Mouse (Mus musculus): Measurements from ENCODE around the gene Rpl7a. TPM values are rescaled to one million over a fixed set of nuclear protein-coding genes. Genes with fewer than 3 reads are reported as not detected.

Gene Rpl7a
- total and polyA plus RNA-seq, 2 experiments from 2014 or later = 340 to 1,073 TPM

- no peaks in the 10 kb centered on the region for H3K9me3 ChIP-seq (replicated peaks; ENCODE audit: control insufficient read depth, low read length)
- no peak overlapping the region for H3K4me3 ChIP-seq (ENCODE audit: low read depth, low read length)
- H3K36me3 ChIP-seq (replicated peaks; ENCODE audit: control insufficient read depth, insufficient read depth, low read length) = peaks cover 55% of the 10 kb centered on the region
- no peak overlapping the region for H3K4me2 ChIP-seq (ENCODE audit: low read depth, low read length)
- DNase-seq (ENCODE audit: low spot score) = no peak
- ATAC-seq (ENCODE audit: insufficient read depth, low read depth) = no peak
- H3K27ac ChIP-seq (ENCODE audit: low read depth) = no peak overlapping the region
- H3K9ac ChIP-seq (replicated peaks; ENCODE audit: low read depth, low read length) = no peak overlapping the region
- H3K27me3 ChIP-seq (ENCODE audit: control insufficient read depth, insufficient read depth, low read length) = no peaks in the 10 kb centered on the region
- 74% methylated on average over 6 of the region's 6 CpGs for WGBS
- TF ChIP-seq EP300 (IDR thresholded peaks at IDR 0.05; ENCODE audit: low read depth) (no peak), CTCF (IDR thresholded peaks at IDR 0.05; ENCODE audit: low read depth) (no peak)
- H3K4me1 ChIP-seq (ENCODE audit: control insufficient read depth, insufficient read depth) = peaks cover 21% of the 10 kb centered on the region
These were observed 17.3 kb downstream of the Rpl7a start for GRCm38 (mm10) chr2:26927745-26928476.

GRCm38 (mm10) chr2:26930390-26930789, 19.8 kb downstream of the Rpl7a start:
- Histone ChIP-seq H3K4me3 (ENCODE audit: low read depth, low read length) (no peak overlapping the region), H3K9me3 (replicated peaks; ENCODE audit: control insufficient read depth, low read length) (no peaks in the 10 kb centered on the region), H3K4me1 (ENCODE audit: control insufficient read depth, insufficient read depth) (peaks cover 25% of the 10 kb centered on the region), H3K4me2 (ENCODE audit: low read depth, low read length) (no peak overlapping the region), H3K9ac (replicated peaks; ENCODE audit: low read depth, low read length) (no peak overlapping the region), H3K27me3 (ENCODE audit: control insufficient read depth, insufficient read depth, low read length) (no peaks in the 10 kb centered on the region), H3K36me3 (replicated peaks; ENCODE audit: control insufficient read depth, insufficient read depth, low read length) (peaks cover 31% of the 10 kb centered on the region), H3K27ac (ENCODE audit: low read depth) (no peak overlapping the region)
- ATAC-seq (ENCODE audit: insufficient read depth, low read depth) (no peak), DNase-seq (ENCODE audit: low spot score) (peak; percentile 66)
- 25% methylated on average over 1 of the region's 1 CpGs for WGBS
- TF ChIP-seq EP300 (IDR thresholded peaks at IDR 0.05; ENCODE audit: low read depth) (no peak), CTCF (IDR thresholded peaks at IDR 0.05; ENCODE audit: low read depth) (peak; percentile 65)

GRCm38 (mm10) chr2:26932473-26933303, 22.1 kb downstream of the Rpl7a start:
- ATAC-seq (ENCODE audit: insufficient read depth, low read depth) (no peak), DNase-seq (ENCODE audit: low spot score) (no peak)
- H3K4me2 ChIP-seq (ENCODE audit: low read depth, low read length) = peak overlapping the region; percentile 79
- TF ChIP-seq CTCF (IDR thresholded peaks at IDR 0.05; ENCODE audit: low read depth) (no peak), EP300 (IDR thresholded peaks at IDR 0.05; ENCODE audit: low read depth) (no peak)
- peaks cover 9% of the 10 kb centered on the region for H3K36me3 ChIP-seq (replicated peaks; ENCODE audit: control insufficient read depth, insufficient read depth, low read length)
- whole genome bisulfite sequencing = under 1% methylated on average over 46 of the region's 49 CpGs
- peaks cover 25% of the 10 kb centered on the region for H3K4me1 ChIP-seq (ENCODE audit: control insufficient read depth, insufficient read depth)
- peak overlapping the region; percentile 94 for H3K27ac ChIP-seq (ENCODE audit: low read depth)
- H3K27me3 ChIP-seq (ENCODE audit: control insufficient read depth, insufficient read depth, low read length) = no peaks in the 10 kb centered on the region
- H3K4me3 ChIP-seq (ENCODE audit: low read depth, low read length) = peak overlapping the region; percentile 90
- peak overlapping the region; percentile 98 for H3K9ac ChIP-seq (replicated peaks; ENCODE audit: low read depth, low read length)
- H3K9me3 ChIP-seq (replicated peaks; ENCODE audit: control insufficient read depth, low read length) = no peaks in the 10 kb centered on the region

- DNase-seq (ENCODE audit: low spot score) = peak; percentile 95
- ATAC-seq (ENCODE audit: insufficient read depth, low read depth) = peak; percentile 97
- Histone ChIP-seq H3K36me3 (replicated peaks; ENCODE audit: control insufficient read depth, insufficient read depth, low read length) (peaks cover 3% of the 10 kb centered on the region; the same call in 1 of the 2 replicates), H3K4me2 (ENCODE audit: low read depth, low read length) (peak within 1 kb of the TSS; percentile 79), H3K27ac (ENCODE audit: low read depth) (peak within 1 kb of the TSS; percentile 94), H3K9me3 (replicated peaks; ENCODE audit: control insufficient read depth, low read length) (no peaks in the 10 kb centered on the region), H3K4me3 (ENCODE audit: low read depth, low read length) (peak within 1 kb of the TSS; percentile 90), H3K27me3 (ENCODE audit: control insufficient read depth, insufficient read depth, low read length) (no peaks in the 10 kb centered on the region), H3K4me1 (ENCODE audit: control insufficient read depth, insufficient read depth) (peaks cover 25% of the 10 kb centered on the region), H3K9ac (replicated peaks; ENCODE audit: low read depth, low read length) (peak within 1 kb of the TSS; percentile 98)
- TF ChIP-seq CTCF (IDR thresholded peaks at IDR 0.05; ENCODE audit: low read depth) (no peak), EP300 (IDR thresholded peaks at IDR 0.05; ENCODE audit: low read depth) (no peak)
- WGBS = 2% methylated on average over 31 of the region's 70 CpGs
These were observed 22.9 kb downstream of the Rpl7a start, which contains the start of the genes Surf4 and Stkld1 for GRCm38 (mm10) chr2:26933304-26934055. Surf4 (minus strand) TSS chr2:26933928. Stkld1 (plus strand) TSS chr2:26934047.

- H3K27me3 ChIP-seq (ENCODE audit: control insufficient read depth, insufficient read depth, low read length) = no peaks in the 10 kb centered on the region
- H3K27ac ChIP-seq (ENCODE audit: low read depth) = no peak overlapping the region
- no peak overlapping the region for H3K4me2 ChIP-seq (ENCODE audit: low read depth, low read length)
- DNase-seq (ENCODE audit: low spot score) (no peak), ATAC-seq (ENCODE audit: insufficient read depth, low read depth) (no peak)
- TF ChIP-seq EP300 (IDR thresholded peaks at IDR 0.05; ENCODE audit: low read depth) (no peak), CTCF (IDR thresholded peaks at IDR 0.05; ENCODE audit: low read depth) (no peak)
- WGBS = 92% methylated on average over 2 of the region's 2 CpGs
- no peak overlapping the region for H3K4me3 ChIP-seq (ENCODE audit: low read depth, low read length)
- H3K9me3 ChIP-seq (replicated peaks; ENCODE audit: control insufficient read depth, low read length) = no peaks in the 10 kb centered on the region
- H3K36me3 ChIP-seq (replicated peaks; ENCODE audit: control insufficient read depth, insufficient read depth, low read length) = no peaks in the 10 kb centered on the region
- no peak overlapping the region for H3K9ac ChIP-seq (replicated peaks; ENCODE audit: low read depth, low read length)
- H3K4me1 ChIP-seq (ENCODE audit: control insufficient read depth, insufficient read depth) = peaks cover 24% of the 10 kb centered on the region
These were observed 24.7 kb downstream of the Rpl7a start for GRCm38 (mm10) chr2:26935286-26935685.

Data from heart, postnatal 0 days (tissue).